Mouse (Mus musculus) WW6 (cell line): ENCODE results near the gene Bves.
"Not testable (repeated sequence)": the region's sequence is repeated elsewhere in the genome, so short reads cannot be mapped to it uniquely, and the experiment has no call there.

Experiments used
- DNase-seq: peaks from one replicate; pipeline ENCODE4 v3.0.0-alpha.2; 2013; ENCODE audit warnings: low read depth, low spot score

Gene Bves

DNA sequence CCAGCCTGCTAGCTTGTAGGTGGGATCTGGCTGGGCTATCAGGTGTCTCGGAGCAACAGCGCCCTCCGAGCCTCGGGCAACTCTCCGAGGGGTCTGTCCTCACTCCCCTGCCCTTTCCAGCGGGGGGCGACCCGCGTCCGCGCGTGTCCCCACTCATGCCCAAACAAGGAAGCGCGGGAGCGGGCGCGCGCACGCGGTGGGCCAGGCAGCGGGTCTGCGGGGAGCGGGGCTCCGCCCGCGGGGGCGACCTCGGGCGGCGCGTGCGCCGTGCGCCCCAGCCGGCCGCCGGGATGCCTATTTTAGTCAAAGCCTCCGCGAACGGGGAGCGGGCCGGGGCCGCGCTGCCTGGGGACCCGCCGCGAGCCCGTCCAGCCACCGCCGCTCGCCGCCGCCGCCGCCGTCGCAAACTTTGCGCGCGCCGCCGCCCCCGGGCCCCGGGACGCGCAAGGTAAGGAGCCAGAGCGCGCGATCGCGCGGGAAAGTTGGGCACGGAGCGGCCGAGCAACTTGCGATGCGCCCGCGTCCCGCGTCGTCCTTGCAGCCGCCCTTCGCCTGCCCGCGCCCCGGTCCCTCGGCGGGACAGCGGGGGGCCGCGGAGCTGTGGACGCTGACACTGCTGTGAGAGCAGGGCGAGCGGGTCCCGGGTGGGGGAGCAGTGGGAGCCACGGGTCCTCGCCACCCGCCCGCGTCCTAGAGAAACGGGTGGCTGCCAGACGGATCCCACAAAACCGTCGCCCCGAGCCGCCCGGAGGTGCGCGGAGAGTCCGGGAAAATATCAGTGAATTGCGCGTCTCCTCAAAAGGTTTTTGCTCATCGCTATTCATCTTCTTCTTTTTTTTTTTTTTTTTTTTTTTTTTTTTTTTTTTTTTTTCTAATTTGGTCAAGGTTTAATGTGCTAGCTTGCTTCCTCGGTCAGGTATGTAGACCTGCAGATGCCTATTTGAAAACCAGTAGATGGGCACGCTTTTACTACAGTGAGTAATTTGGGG lies at the start of gene Bves:
Gene Bves (plus strand): TSS at position 339 of the 989 bp plus-strand sequence.
- no peak for DNase-seq

DNA sequence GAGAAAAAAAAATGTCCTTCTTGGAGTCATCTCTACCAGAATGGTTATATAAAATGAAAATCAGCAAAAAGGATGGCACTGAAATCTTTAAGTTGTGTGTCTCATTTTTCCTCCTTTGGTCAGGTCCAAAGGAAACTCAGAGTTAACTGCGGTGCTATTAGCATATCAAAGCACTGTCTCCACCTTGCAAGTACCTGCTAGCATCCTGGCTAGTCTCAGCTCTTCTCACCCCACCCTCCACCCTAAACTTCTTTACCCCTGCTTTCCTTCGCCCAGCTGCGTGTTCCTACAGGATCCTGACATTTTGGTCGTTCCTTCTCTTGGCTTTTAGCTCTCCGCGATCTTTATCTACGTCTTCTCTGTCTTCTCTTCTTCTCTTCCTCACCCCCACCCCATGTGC lies 47.2 kb upstream of the Bves start:
- DNase-seq, result peak; percentile 36

DNA sequence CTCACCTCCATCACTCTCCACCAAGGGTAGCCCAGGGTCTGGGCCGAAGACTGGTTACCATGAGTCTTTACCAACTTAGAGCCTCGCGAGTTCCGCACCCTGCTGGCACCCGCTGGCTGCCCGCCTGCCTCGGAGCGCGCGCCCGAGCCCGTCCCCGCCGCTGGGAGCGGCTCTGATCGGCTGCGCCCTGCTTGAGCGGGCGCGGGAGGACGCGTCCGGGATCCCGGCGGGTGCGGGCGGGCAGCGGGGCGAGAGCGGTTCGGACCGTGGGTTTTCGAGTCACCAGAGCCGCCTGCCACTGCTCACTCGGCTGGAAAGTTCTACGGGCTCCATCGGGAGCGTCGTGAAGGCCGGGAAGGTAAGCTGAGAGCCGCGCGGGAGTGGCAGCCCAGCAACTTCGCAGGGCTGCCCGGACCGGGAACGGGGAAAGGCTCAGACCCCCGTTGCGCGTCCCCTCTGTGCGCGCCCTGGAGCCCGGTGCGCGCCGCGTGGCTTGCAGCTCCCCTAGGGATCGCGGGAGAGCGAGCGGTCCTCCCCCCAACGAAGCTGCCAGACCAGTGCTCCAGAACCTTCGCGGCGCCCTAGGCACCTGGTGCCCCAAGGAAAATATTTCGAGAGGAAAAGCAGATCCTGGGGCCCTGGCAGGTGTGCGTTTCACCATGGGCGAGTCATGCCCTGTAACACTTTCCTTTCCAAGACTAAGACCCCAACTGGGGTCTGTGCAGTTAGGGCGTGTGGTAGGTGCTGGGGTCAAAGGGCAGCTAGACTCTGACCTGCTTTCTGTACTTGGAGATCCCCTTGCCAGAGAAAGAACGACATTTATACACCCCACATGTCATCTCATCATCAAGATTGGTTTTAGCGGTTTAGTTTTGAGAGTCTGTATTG lies 46.1 kb upstream of the Bves start:
- no peak for DNase-seq

DNA sequence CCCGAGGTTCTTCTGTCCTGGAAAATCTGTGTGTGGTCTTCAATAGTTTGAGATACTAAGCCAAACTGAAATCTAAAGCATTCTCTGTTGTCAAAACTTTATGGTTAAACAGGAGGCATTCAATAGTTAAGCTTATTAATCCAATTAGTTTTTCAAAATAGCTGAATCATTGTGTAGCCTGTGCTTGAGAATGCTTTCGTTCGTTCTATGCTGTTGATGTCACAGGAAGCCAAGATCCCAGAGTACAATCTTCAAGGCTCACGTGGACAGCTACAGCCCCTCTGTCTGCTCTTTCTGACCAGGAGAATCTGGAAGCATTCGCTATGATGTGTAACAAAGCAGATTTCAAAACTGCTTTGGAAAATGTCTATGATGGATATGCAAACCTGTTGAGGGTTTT lies 45.0 kb upstream of the Bves start:
- no peak for DNase-seq

- DNase-seq, result not testable (repeated sequence)
These were observed 43.4 kb upstream of the Bves start for GRCm38 (mm10) chr10:45292159-45292558.

- DNase-seq, result no peak
These were observed 40.5 kb upstream of the Bves start for GRCm38 (mm10) chr10:45295093-45295492.

GRCm38 (mm10) chr10:45298503-45298902 lies 37.1 kb upstream of the Bves start:
- no peak for DNase-seq

- DNase-seq, result no peak
These were observed 36.1 kb upstream of the Bves start for GRCm38 (mm10) chr10:45299509-45299908.

- no peak for DNase-seq
These were observed 32.1 kb upstream of the Bves start for GRCm38 (mm10) chr10:45303315-45304036.

GRCm38 (mm10) chr10:45305173-45305572 lies 30.4 kb upstream of the Bves start:
- DNase-seq, result no peak

- DNase-seq, result no peak
These were observed 24.4 kb upstream of the Bves start for GRCm38 (mm10) chr10:45311129-45311528.

DNA sequence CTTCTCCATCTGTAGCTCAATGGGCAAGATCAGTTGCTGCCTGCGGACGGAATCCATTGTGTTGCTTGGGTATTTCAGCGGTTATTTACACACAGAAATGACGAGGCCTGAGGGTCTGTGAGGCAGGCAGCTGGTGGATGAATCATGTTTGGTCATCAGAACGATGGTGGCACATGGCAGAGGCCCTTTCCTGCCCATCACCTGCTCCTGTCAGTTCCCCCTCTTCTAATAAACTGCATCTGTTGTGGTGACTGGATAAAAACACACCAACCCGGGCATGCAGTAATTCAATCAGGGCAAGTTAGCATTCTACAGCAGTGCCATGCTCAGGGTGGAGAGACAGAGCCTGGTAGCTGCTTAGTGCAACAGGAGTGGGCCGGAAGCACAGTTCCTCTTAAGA lies 23.9 kb upstream of the Bves start:
- DNase-seq, result no peak

- DNase-seq, result no peak
These were observed 20.7 kb upstream of the Bves start for GRCm38 (mm10) chr10:45314865-45315264.

DNA sequence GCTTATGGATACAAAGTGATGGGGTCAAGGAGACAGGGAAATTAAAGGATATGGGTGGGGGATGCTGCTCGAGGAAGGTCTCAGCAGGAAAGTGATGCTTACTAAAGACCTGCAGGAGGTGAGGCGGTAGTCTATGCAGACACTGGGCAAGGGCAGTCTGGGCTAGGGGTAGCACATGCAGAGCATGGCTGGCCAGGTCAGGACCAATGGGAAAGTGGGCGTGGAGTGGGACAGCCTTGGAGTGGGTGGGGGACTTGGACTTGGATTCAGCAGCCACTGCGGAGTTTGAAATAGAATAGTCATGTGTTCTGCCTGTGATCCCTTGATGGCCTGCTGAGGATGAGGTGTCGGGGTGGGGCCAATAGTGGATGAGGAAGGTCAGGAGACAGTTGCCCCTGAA lies 16.6 kb upstream of the Bves start:
- no peak for DNase-seq

GRCm38 (mm10) chr10:45320296-45320695 lies 15.3 kb upstream of the Bves start:
- DNase-seq, result no peak

- DNase-seq, result no peak
These were observed 11.4 kb upstream of the Bves start for GRCm38 (mm10) chr10:45324159-45324558.

- no peak for DNase-seq
These were observed 7.2 kb upstream of the Bves start for GRCm38 (mm10) chr10:45328196-45329000.

- no peak for DNase-seq
These were observed 647 bp upstream of the Bves start for GRCm38 (mm10) chr10:45334925-45335324.

- DNase-seq, result no peak
These were observed 3.5 kb downstream of the Bves start for GRCm38 (mm10) chr10:45339106-45339505.

- DNase-seq, result no peak
These were observed 8.8 kb downstream of the Bves start for GRCm38 (mm10) chr10:45344381-45344780.

- DNase-seq, result no peak
These were observed 9.6 kb downstream of the Bves start for GRCm38 (mm10) chr10:45345217-45345616.
